Mouse (Mus musculus) kidney, embryonic 14.5 days (tissue): ENCODE data around the gene Rbm18. TPM values are rescaled to one million over a fixed set of nuclear protein-coding genes. Genes with fewer than 3 reads are reported as not detected.

Experiments
- ATAC-seq: fragments of 200-750 bp; cut with Nextera tagmentation; 2 replicates; pipeline ENCODE4 v1.8.0; 2017; ENCODE audit warnings: moderate number of reproducible peaks, mild to moderate bottlenecking, moderate TSS enrichment, moderate library complexity; ENCODE audit not compliant: low FRiP score, low TSS enrichment
- H3K27ac ChIP-seq: fragments of 300-500 bp; sonication (generic); 2 replicates; pipeline ENCODE4 v1.5.1; 2014; ENCODE audit warnings: low read depth, mild to moderate bottlenecking, low read length, moderate library complexity, mixed read lengths
- H3K27me3 ChIP-seq: fragments of 300-500 bp; sonication (generic); 2 replicates; pipeline ENCODE4 v1.6.1; 2014; ENCODE audit warnings: mild to moderate bottlenecking, low read length; ENCODE audit not compliant: control insufficient read depth, insufficient read depth
- H3K36me3 ChIP-seq: fragments of 300-500 bp; sonication (generic); 2 replicates; pipeline ENCODE4 v1.6.1; 2014; ENCODE audit warnings: low read length, mixed read lengths; ENCODE audit not compliant: control insufficient read depth, insufficient read depth
- H3K4me1 ChIP-seq: fragments of 300-500 bp; sonication (generic); 2 replicates; pipeline ENCODE4 v1.6.1; 2014; ENCODE audit warnings: low read length, mixed read lengths; ENCODE audit not compliant: control insufficient read depth, insufficient read depth
- H3K4me2 ChIP-seq: fragments of 300-500 bp; sonication (generic); replicated peaks from 2 replicates; pipeline ENCODE4 v1.6.1; 2014; ENCODE audit warnings: low read depth, mild to moderate bottlenecking, low read length
- H3K4me3 ChIP-seq: fragments of 300-500 bp; sonication (generic); 2 replicates; pipeline ENCODE4 v1.5.1; 2014; ENCODE audit warnings: mild to moderate bottlenecking, low read length
- H3K9ac ChIP-seq: fragments of 300-500 bp; sonication (generic); 2 replicates; pipeline ENCODE4 v1.6.1; 2014; ENCODE audit warnings: low read depth, mild to moderate bottlenecking, low read length, moderate library complexity
- H3K9me3 ChIP-seq: fragments of 300-500 bp; sonication (generic); 2 replicates; pipeline ENCODE4 v1.6.1; 2016; ENCODE audit warnings: low read length; ENCODE audit not compliant: control insufficient read depth
- WGBS: fragments of 180-500 bp; shearing (Covaris S2); extraction: QIAGEN DNeasy Blood & Tissue Kit; methylation state at CpG from one replicate; pipeline ENCODE4 v1.1.7; 2014; 5-methylcytosine and 5-hydroxymethylcytosine counted together
- polyA plus RNA-seq: library from polyadenylated mRNA; unstranded; fragments of >200 nt; fragmentation: Nextera tagmentation; extraction: Ambion mirVana; gene quantifications from 2 replicates; pipeline ENCODE4 v1.2.1, GENCODE M21; 2014

Gene Rbm18
- polyA plus RNA-seq, 1 experiment from 2014 or later = 77.1 TPM

DNA sequence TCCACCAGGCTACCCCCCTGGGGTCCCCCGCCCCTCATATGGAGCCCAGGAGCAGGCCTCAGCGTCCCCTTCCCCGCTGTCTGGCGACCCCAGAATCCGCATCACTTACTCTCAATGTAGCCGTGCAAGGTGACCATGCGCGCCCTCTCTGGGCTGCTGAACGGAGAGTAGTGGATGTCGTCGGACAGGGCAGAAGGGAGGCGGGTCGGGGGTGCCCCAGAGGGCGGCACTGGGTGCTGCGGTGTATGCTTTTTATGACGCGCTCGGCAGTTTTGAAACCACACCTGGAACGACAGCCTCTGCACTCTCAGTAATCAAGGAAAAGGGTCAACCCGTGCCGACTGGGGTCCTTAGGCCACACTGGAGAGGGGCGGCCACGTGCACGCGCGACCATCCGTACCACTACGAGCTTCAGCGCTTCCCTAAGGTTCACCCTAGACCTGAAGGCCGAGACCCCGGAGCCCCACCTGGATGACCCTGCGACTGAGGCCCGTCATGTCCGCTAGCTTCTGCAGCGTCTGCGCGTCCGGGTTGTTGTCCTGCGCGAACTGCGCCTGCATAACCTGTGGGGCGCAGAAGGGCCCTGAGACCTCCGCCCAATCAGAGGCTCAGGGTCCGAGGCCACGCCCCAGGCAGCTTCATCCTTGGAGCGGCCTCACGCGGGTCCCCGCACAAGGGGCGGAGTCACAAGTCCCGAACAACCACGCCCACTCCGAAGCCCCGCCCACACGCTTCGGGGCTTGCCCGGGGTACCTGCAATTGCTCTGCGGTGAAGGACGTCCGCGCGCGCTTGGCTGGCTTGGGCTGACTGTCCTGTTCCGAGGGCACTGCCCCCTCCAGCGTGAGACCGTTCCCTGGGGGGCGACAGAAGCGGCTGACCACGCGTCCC lies 45.5 kb downstream of the Rbm18 start:
- H3K36me3 ChIP-seq = no peaks in the 10 kb centered on the region
- H3K9me3 ChIP-seq = no peaks in the 10 kb centered on the region
- 4% methylated on average over 70 of the region's 70 CpGs for WGBS
- H3K4me2 ChIP-seq = peak overlapping the region; percentile 76
- H3K4me1 ChIP-seq = peaks cover 14% of the 10 kb centered on the region
- peak; percentile 88 for ATAC-seq
- peak overlapping the region; percentile 31; the same call in 1 of the 2 replicates for H3K9ac ChIP-seq
- peak overlapping the region; percentile 43 for H3K4me3 ChIP-seq
- H3K27ac ChIP-seq = no peak overlapping the region
- H3K27me3 ChIP-seq = peaks cover 84% of the 10 kb centered on the region

DNA sequence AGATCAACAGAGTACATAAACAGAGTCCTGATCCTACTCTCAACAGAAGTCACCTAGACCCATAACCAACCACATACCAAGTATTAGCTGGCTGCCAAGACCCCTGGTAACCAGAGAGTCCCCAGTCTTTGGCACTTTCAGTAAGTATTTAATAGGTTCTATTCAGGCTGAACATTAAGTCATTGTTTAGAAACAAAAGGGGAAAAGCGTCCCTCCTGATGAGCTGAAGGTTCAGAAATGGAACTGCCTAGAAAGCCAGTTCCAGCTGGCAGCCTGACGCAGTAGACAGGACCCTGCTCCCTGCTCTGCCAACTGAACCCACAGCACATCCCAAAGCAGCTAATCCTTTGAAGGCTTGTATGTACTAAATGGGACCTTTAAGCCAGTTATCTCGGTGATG lies 47.4 kb downstream of the Rbm18 start:
- H3K4me3 ChIP-seq = no peak overlapping the region
- no peaks in the 10 kb centered on the region for H3K36me3 ChIP-seq
- no peak overlapping the region for H3K9ac ChIP-seq
- H3K27me3 ChIP-seq = peaks cover 67% of the 10 kb centered on the region
- H3K27ac ChIP-seq = no peak overlapping the region
- H3K4me1 ChIP-seq = peaks cover 14% of the 10 kb centered on the region
- no peaks in the 10 kb centered on the region for H3K9me3 ChIP-seq
- WGBS = 66% methylated on average over 3 of the region's 3 CpGs
- ATAC-seq = no peak
- no peak overlapping the region for H3K4me2 ChIP-seq

DNA sequence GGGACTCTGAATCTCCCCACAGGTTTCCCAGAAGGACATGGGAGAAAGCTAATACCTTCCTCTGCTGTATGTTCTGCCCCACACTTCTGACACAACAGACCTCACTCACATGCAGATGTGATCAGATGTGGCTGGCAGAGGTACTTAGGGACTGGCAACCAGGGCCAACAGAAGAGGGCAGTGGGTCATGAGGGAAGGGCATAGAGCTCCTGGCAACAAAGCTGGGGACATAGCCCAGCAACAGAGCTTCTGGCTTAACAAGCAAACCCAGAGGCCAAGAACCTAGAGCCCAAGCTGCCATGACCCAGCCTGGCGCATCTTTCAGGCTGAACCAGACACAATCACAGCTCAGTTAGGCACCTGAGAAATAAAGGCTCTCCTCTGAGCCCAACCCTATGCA lies 51.5 kb downstream of the Rbm18 start:
- Histone ChIP-seq H3K27ac (no peak overlapping the region), H3K27me3 (peaks cover 27% of the 10 kb centered on the region), H3K36me3 (no peaks in the 10 kb centered on the region), H3K4me3 (no peak overlapping the region), H3K4me1 (peaks cover 9% of the 10 kb centered on the region), H3K9ac (no peak overlapping the region), H3K9me3 (no peaks in the 10 kb centered on the region), H3K4me2 (no peak overlapping the region)
- ATAC-seq = no peak
- WGBS = 84% methylated on average over 1 of the region's 1 CpGs

DNA sequence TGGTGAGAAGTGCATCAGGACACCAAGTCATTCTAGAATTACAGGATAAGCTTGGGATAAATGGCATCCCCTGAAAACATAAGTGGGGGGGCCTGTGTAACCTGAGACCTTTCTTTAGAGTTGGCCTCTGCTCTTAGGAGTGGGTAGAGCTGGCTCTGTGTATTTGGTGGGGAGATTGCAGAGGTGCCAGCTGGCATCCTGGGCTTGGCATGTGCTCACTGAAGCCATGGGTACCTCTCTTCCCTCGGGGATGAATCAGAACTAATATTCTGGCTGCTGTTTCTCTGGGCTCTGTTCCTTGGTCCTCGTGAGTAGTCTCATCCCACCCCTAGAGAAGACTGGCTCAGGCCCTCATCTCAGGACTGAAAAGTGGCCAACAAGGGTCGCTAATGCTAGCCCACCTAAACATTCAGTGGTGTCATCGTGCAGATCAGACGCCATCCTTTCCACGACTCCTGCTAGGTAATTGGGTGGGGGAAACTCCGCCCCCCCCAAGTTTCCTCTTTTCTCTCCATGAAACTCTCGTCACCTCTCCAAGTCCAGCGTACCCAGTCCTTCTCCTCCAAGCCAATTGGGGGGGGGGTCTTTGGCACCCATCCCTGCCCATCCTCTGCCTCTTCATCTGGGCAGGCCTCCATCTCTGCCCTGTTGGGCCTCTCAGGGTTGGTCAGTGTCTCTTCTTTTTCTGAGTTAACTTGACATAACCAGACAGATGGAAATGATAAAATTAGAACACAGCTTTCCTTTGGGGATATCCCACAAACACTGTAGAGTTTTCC lies 53.6 kb downstream of the Rbm18 start:
- Histone ChIP-seq H3K4me1 (peaks cover 9% of the 10 kb centered on the region), H3K4me3 (no peak overlapping the region), H3K9ac (no peak overlapping the region), H3K4me2 (no peak overlapping the region), H3K36me3 (no peaks in the 10 kb centered on the region), H3K27me3 (peaks cover 7% of the 10 kb centered on the region), H3K27ac (no peak overlapping the region), H3K9me3 (no peaks in the 10 kb centered on the region)
- no peak for ATAC-seq
- 89% methylated on average over 9 of the region's 9 CpGs for WGBS

DNA sequence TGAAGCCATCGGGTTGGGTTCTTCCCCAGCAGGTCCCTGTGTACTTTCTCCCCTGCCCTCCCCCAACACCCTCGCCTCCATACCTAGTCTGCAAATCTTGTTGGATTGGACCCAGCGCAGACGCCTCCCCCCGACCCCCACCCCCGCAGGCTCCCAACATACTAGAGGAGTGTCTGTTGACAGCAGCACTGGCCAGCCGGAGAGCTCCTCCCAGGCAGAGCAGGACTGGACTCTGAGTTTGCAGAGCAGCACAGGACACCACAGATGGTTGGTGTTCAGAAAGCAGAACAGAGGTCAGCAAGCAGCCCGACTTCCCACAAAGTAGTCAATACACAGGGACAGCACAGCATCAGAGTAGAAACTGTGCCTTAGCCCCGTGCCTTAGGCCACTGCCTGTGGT lies 55.1 kb downstream of the Rbm18 start:
- Histone ChIP-seq H3K4me1 (peaks cover 9% of the 10 kb centered on the region), H3K4me2 (no peak overlapping the region), H3K4me3 (no peak overlapping the region), H3K9ac (no peak overlapping the region), H3K27me3 (peaks cover 5% of the 10 kb centered on the region), H3K9me3 (no peaks in the 10 kb centered on the region), H3K36me3 (no peaks in the 10 kb centered on the region), H3K27ac (no peak overlapping the region)
- ATAC-seq = peak; percentile 90
- WGBS = 9% methylated on average over 9 of the region's 9 CpGs

DNA sequence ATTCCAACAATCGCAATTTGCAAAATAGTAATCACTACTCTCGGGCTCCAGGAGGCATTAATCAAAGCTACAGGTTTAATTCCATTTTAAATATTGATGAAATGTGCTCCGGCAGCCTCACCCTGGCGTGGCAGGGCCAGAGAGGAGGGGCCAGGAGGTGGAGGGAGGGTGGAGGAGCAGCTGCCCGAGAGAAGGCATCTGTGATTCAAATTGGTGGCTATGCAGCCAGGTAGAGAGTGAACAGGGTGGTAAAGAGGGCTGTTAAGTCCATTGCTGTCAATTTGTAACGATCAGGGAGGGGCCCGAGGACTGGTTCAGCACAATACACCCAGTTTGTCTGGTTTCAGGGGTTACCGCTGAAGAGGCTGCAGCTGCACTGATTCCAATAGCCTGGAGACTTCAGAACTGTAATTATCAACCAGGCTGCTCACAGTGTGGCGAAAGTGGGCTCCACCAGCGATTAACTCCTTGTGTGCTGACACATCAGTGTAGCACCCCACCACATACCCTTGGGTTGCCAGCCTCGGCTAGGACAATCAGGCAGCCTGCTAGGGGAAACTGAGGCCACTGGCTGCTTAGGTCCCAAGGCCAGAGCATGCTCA lies 59.3 kb downstream of the Rbm18 start:
- no peak overlapping the region for H3K27ac ChIP-seq
- H3K27me3 ChIP-seq = no peaks in the 10 kb centered on the region
- H3K36me3 ChIP-seq = no peaks in the 10 kb centered on the region
- H3K4me3 ChIP-seq = no peak overlapping the region
- ATAC-seq = no peak; the same call in 1 of the 2 replicates
- peaks cover 9% of the 10 kb centered on the region for H3K4me1 ChIP-seq
- WGBS = 14% methylated on average over 11 of the region's 11 CpGs
- H3K9me3 ChIP-seq = no peaks in the 10 kb centered on the region
- H3K4me2 ChIP-seq = 0 out of 2 replicates have a peak overlapping the region, but pooled peaks have one; percentile 1
- no peak overlapping the region for H3K9ac ChIP-seq

DNA sequence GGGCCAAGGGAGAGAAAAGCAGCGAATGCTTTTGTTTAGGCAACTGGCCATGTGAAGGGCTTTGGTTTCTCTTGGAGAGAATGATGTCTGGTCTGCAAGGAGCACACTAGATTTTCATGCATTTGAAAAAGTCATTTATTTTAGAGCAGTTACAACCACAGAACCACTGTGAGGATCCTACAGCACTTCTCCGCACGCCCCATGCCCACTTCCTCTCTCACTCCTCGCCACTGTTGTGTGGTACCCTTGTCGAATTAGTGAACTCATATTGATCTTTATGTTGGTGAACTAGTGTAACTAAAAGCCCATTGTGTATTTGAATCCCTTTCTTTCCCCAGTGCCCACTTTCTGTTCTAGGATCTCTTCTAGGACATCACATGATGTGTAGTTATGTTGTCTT lies 61.4 kb downstream of the Rbm18 start:
- WGBS = 92% methylated on average over 5 of the region's 5 CpGs
- no peak for ATAC-seq
- Histone ChIP-seq H3K9ac (no peak overlapping the region), H3K27me3 (no peaks in the 10 kb centered on the region), H3K27ac (no peak overlapping the region), H3K4me1 (no peaks in the 10 kb centered on the region), H3K4me2 (no peak overlapping the region), H3K4me3 (no peak overlapping the region), H3K36me3 (no peaks in the 10 kb centered on the region), H3K9me3 (no peaks in the 10 kb centered on the region)

DNA sequence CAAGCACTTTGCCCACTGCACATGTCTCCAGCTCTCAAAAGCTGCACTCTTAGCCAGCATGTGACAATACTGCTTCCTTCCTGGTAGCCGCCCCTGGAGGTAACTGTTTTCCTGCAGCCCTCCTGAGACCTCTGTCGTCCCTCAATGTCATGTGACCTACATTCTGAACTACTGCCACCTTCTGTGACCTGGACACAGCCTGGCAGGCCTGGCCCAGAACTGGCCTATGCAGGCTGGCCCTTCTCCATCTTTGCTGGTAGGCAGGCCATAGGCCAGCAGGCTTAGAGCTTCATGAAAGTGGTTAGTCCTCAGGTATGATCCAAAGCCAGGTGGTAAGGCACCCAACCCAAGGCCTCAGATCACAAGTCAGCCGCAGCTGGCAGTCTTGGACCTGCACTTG lies 62.8 kb downstream of the Rbm18 start:
- no peaks in the 10 kb centered on the region for H3K27me3 ChIP-seq
- H3K4me2 ChIP-seq = no peak overlapping the region
- no peak overlapping the region for H3K9ac ChIP-seq
- H3K36me3 ChIP-seq = no peaks in the 10 kb centered on the region
- H3K4me1 ChIP-seq = no peaks in the 10 kb centered on the region
- no peaks in the 10 kb centered on the region for H3K9me3 ChIP-seq
- no peak overlapping the region for H3K4me3 ChIP-seq
- ATAC-seq = no peak
- 45% methylated on average over 3 of the region's 3 CpGs for WGBS
- no peak overlapping the region for H3K27ac ChIP-seq
